Mouse (Mus musculus) heart, embryonic 11.5 days (tissue): ENCODE results near the gene Samd13. TPM values are rescaled to one million over a fixed set of nuclear protein-coding genes. Genes with fewer than 3 reads are reported as not detected.

ENCODE experiments used
- ATAC-seq: fragments of 200-750 bp; cut with Nextera tagmentation; replicated peaks from 2 replicates; pipeline ENCODE4 v1.8.0; 2017; ENCODE audit warnings: moderate library complexity; ENCODE audit not compliant: insufficient number of reproducible peaks, low FRiP score, low TSS enrichment
- H3K27ac ChIP-seq: fragments of 300-500 bp; sonication (generic); 2 replicates; pipeline ENCODE4 v1.5.1; 2014; ENCODE audit warnings: mild to moderate bottlenecking, low read depth, low read length
- H3K27me3 ChIP-seq: fragments of 300-500 bp; sonication (generic); 2 replicates; pipeline ENCODE4 v1.6.1; 2014; ENCODE audit warnings: mild to moderate bottlenecking, low read length, mixed read lengths; ENCODE audit not compliant: control insufficient read depth, insufficient read depth
- H3K36me3 ChIP-seq: fragments of 300-500 bp; sonication (generic); 2 replicates; pipeline ENCODE4 v1.6.1; 2014; ENCODE audit warnings: mild to moderate bottlenecking, low read length, moderate library complexity, mixed read lengths; ENCODE audit not compliant: control insufficient read depth, insufficient read depth
- H3K4me1 ChIP-seq: fragments of 300-500 bp; sonication (generic); 2 replicates; pipeline ENCODE4 v1.6.1; 2014; ENCODE audit warnings: low read length; ENCODE audit not compliant: control insufficient read depth, insufficient read depth
- H3K4me2 ChIP-seq: fragments of 300-500 bp; sonication (generic); 2 replicates; pipeline ENCODE4 v1.6.1; 2014; ENCODE audit warnings: mild to moderate bottlenecking, moderate library complexity
- H3K4me3 ChIP-seq: fragments of 300-500 bp; sonication (generic); 2 replicates; pipeline ENCODE4 v1.5.1; 2014; ENCODE audit warnings: low read depth, low read length
- H3K9ac ChIP-seq: fragments of 300-500 bp; sonication (generic); 2 replicates; pipeline ENCODE4 v1.6.1; 2014; ENCODE audit warnings: mild to moderate bottlenecking, low read depth, low read length, moderate library complexity
- H3K9me3 ChIP-seq: fragments of 300-500 bp; sonication (generic); replicated peaks from 2 replicates; pipeline ENCODE4 v1.6.1; 2016; ENCODE audit warnings: low read length; ENCODE audit not compliant: control insufficient read depth
- WGBS: fragments of 180-500 bp; shearing (Covaris S2); extraction: QIAGEN DNeasy Blood & Tissue Kit; methylation state at CpG from one replicate; pipeline ENCODE4 v1.1.7; 2014; ENCODE audit not compliant: insufficient replicate concordance; 5-methylcytosine and 5-hydroxymethylcytosine counted together
- polyA plus RNA-seq: library from polyadenylated mRNA; unstranded; fragments of >200 nt; fragmentation: Nextera tagmentation; extraction: Ambion mirVana; gene quantifications from 2 replicates; pipeline ENCODE4 v1.2.1, GENCODE M21; 2014

The Samd13 gene
- polyA plus RNA-seq, 1 experiment from 2014 or later = 1.7 TPM

GRCm38 (mm10) chr3:146682140-146682651, 3.2 kb downstream of the Samd13 start:
- H3K27ac ChIP-seq = peak overlapping the region; percentile 83
- peak overlapping the region; percentile 14; the same call in 1 of the 2 replicates for H3K4me3 ChIP-seq
- H3K9ac ChIP-seq = peak overlapping the region; percentile 65
- H3K4me2 ChIP-seq = peak overlapping the region; percentile 54
- 53% methylated on average over 13 of the region's 13 CpGs for WGBS
- ATAC-seq = no peak
- H3K27me3 ChIP-seq = no peaks in the 10 kb centered on the region
- peaks cover 20% of the 10 kb centered on the region for H3K4me1 ChIP-seq
- no peaks in the 10 kb centered on the region for H3K9me3 ChIP-seq
- H3K36me3 ChIP-seq = no peaks in the 10 kb centered on the region

- no peak for ATAC-seq
- H3K27me3 ChIP-seq = no peaks in the 10 kb centered on the region
- peak overlapping the region; percentile 83; the same call in 1 of the 2 replicates for H3K27ac ChIP-seq
Observed at GRCm38 (mm10) chr3:146681696-146682095, 3.7 kb downstream of the Samd13 start.

GRCm38 (mm10) chr3:146680625-146681024, 4.8 kb downstream of the Samd13 start:
- H3K9me3 ChIP-seq = no peaks in the 10 kb centered on the region

More at GRCm38 (mm10) chr3:146681696-146682095, 3.7 kb downstream of the Samd13 start:
- peak overlapping the region; percentile 54 for H3K4me2 ChIP-seq
- WGBS = 76% methylated on average over 8 of the region's 8 CpGs
- no peak overlapping the region for H3K9ac ChIP-seq
- no peaks in the 10 kb centered on the region for H3K9me3 ChIP-seq
- no peak overlapping the region for H3K4me3 ChIP-seq
- peaks cover 18% of the 10 kb centered on the region for H3K4me1 ChIP-seq
- no peaks in the 10 kb centered on the region for H3K36me3 ChIP-seq

GRCm38 (mm10) chr3:146679646-146680045, 5.7 kb downstream of the Samd13 start:
- H3K4me1 ChIP-seq = peaks cover 9% of the 10 kb centered on the region
- no peak overlapping the region for H3K4me2 ChIP-seq
- H3K4me3 ChIP-seq = no peak overlapping the region
- no peaks in the 10 kb centered on the region for H3K27me3 ChIP-seq
- no peak for ATAC-seq
- no peak overlapping the region for H3K27ac ChIP-seq
- WGBS = 90% methylated on average over 16 of the region's 16 CpGs
- no peaks in the 10 kb centered on the region for H3K9me3 ChIP-seq
- H3K9ac ChIP-seq = no peak overlapping the region
- no peaks in the 10 kb centered on the region for H3K36me3 ChIP-seq

More at GRCm38 (mm10) chr3:146680625-146681024, 4.8 kb downstream of the Samd13 start:
- Histone ChIP-seq H3K9ac (no peak overlapping the region), H3K4me2 (no peak overlapping the region), H3K4me1 (peaks cover 9% of the 10 kb centered on the region), H3K36me3 (no peaks in the 10 kb centered on the region), H3K27me3 (no peaks in the 10 kb centered on the region), H3K4me3 (no peak overlapping the region), H3K27ac (no peak overlapping the region)
- ATAC-seq = no peak
- 92% methylated on average over 13 of the region's 13 CpGs for WGBS

- H3K9me3 ChIP-seq = no peaks in the 10 kb centered on the region
- H3K27ac ChIP-seq = no peak overlapping the region
- whole genome bisulfite sequencing = 85% methylated on average over 4 of the region's 4 CpGs
- no peak for ATAC-seq
- H3K4me2 ChIP-seq = no peak overlapping the region
- no peaks in the 10 kb centered on the region for H3K4me1 ChIP-seq
- H3K27me3 ChIP-seq = no peaks in the 10 kb centered on the region
- no peaks in the 10 kb centered on the region for H3K36me3 ChIP-seq
- H3K4me3 ChIP-seq = no peak overlapping the region
- no peak overlapping the region for H3K9ac ChIP-seq
Observed at GRCm38 (mm10) chr3:146676193-146676592, 9.2 kb downstream of the Samd13 start.

- Histone ChIP-seq H3K4me3 (no peak overlapping the region), H3K9ac (no peak overlapping the region), H3K9me3 (no peaks in the 10 kb centered on the region), H3K36me3 (no peaks in the 10 kb centered on the region), H3K4me1 (no peaks in the 10 kb centered on the region), H3K27ac (no peak overlapping the region), H3K27me3 (no peaks in the 10 kb centered on the region), H3K4me2 (no peak overlapping the region)
- ATAC-seq = no peak
- 85% methylated on average over 1 of the region's 1 CpGs for WGBS
Observed at GRCm38 (mm10) chr3:146675101-146675500, 10.3 kb downstream of the Samd13 start.

GRCm38 (mm10) chr3:146671121-146671520, 14.3 kb downstream of the Samd13 start:
- 71% methylated on average over 2 of the region's 2 CpGs for WGBS
- H3K4me3 ChIP-seq = no peak overlapping the region
- no peak overlapping the region for H3K9ac ChIP-seq
- no peaks in the 10 kb centered on the region for H3K4me1 ChIP-seq
- ATAC-seq = no peak
- no peak overlapping the region for H3K27ac ChIP-seq
- no peaks in the 10 kb centered on the region for H3K9me3 ChIP-seq
- H3K27me3 ChIP-seq = no peaks in the 10 kb centered on the region
- H3K4me2 ChIP-seq = no peak overlapping the region
- no peaks in the 10 kb centered on the region for H3K36me3 ChIP-seq

- WGBS = 78% methylated on average over 7 of the region's 7 CpGs
- H3K9me3 ChIP-seq = no peaks in the 10 kb centered on the region
- H3K4me1 ChIP-seq = no peaks in the 10 kb centered on the region
- H3K4me3 ChIP-seq = no peak overlapping the region
- ATAC-seq = no peak
- H3K36me3 ChIP-seq = no peaks in the 10 kb centered on the region
- H3K4me2 ChIP-seq = no peak overlapping the region
- H3K27ac ChIP-seq = no peak overlapping the region
- H3K9ac ChIP-seq = no peak overlapping the region
- H3K27me3 ChIP-seq = no peaks in the 10 kb centered on the region
Observed at GRCm38 (mm10) chr3:146661907-146662306, 23.5 kb downstream of the Samd13 start.

- Histone ChIP-seq H3K4me3 (no peak overlapping the region), H3K4me2 (no peak overlapping the region), H3K27me3 (no peaks in the 10 kb centered on the region), H3K4me1 (no peaks in the 10 kb centered on the region), H3K36me3 (no peaks in the 10 kb centered on the region), H3K9me3 (no peaks in the 10 kb centered on the region), H3K9ac (no peak overlapping the region), H3K27ac (no peak overlapping the region)
- 53% methylated on average over 6 of the region's 6 CpGs for WGBS
- ATAC-seq = no peak
Observed at GRCm38 (mm10) chr3:146661001-146661400, 24.4 kb downstream of the Samd13 start.
